ENCODE assay signal across 27 mouse cellular contexts in the genomic region with DNA sequence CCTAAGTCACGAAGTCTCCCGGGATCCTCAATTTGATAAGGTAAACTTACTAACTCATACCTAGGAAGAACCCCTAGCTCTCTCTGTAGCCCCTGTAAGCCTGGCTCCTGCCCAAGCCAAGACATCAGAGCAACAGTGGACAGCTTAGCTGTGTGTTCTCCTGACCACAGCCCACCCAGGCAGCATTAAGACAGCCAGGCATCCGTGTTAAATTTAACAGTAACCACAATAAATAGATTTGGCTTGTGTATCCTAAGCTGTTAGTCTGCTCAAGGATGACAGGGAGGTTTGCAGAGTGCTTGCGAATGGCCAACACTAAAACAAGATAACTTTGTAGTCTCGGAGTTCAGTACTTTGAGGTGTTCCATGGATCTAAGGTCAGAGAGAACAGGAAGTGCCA.
DNase-seq lines count a peak whose midpoint lies in the region; ATAC-seq lines count a peak whose summit lies in the region.
"Had no signal": no experiment of that assay in that cellular context is flagged by ENCODE, and none has a peak within 500 bp of the region (broad histone marks: within the 10 kb centered on the region; RNA-seq: fewer than 3 reads in every experiment).

No protein-coding gene starts in this region.

- H3K9me3 ChIP-seq in embryonic facial prominence, embryonic 13.5 days = no peaks in the 10 kb centered on the region
- H3K9me3 ChIP-seq in embryonic facial prominence, embryonic 10.5 days = no peaks in the 10 kb centered on the region
- no peaks in the 10 kb centered on the region for H3K9me3 ChIP-seq in intestine, embryonic 14.5 days (ENCODE audit: control insufficient read depth, low read length)
- H3K9me3 ChIP-seq in intestine, embryonic 16.5 days (ENCODE audit: control insufficient read depth, low read length) = no peaks in the 10 kb centered on the region
- no peaks in the 10 kb centered on the region for H3K9me3 ChIP-seq in midbrain, embryonic 10.5 days (replicated peaks)
- H3K9me3 ChIP-seq in midbrain, embryonic 13.5 days = no peaks in the 10 kb centered on the region
- H3K9me3 ChIP-seq in limb, embryonic 10.5 days (replicated peaks) = no peaks in the 10 kb centered on the region
- H3K9me3 ChIP-seq: heart, embryonic 12.5 days; limb, embryonic 15.5 days; liver, embryonic 13.5 days; neural tube, embryonic 13.5 days had no signal

- H3K27me3 ChIP-seq in embryonic facial prominence, embryonic 13.5 days = no peaks in the 10 kb centered on the region
- H3K27me3 ChIP-seq in embryonic facial prominence, embryonic 10.5 days (replicated peaks; ENCODE audit: low read depth, poor library complexity, severe bottlenecking) = peaks cover 21% of the 10 kb centered on the region
- H3K27me3 ChIP-seq in intestine, embryonic 14.5 days (replicated peaks; ENCODE audit: control insufficient read depth, insufficient read depth, low read length) = 0 out of 2 replicates have a peak, but pooled peaks cover 3% of the 10 kb centered on the region
- H3K27me3 ChIP-seq in intestine, embryonic 16.5 days (replicated peaks; ENCODE audit: control insufficient read depth, insufficient read depth, low read length) = no peaks in the 10 kb centered on the region
- no peaks in the 10 kb centered on the region for H3K27me3 ChIP-seq in midbrain, embryonic 10.5 days (ENCODE audit: low read depth, poor library complexity, severe bottlenecking)
- no peaks in the 10 kb centered on the region for H3K27me3 ChIP-seq in midbrain, embryonic 13.5 days
- no peaks in the 10 kb centered on the region for H3K27me3 ChIP-seq in limb, embryonic 10.5 days (ENCODE audit: low read depth, poor library complexity, severe bottlenecking)
- H3K27me3 ChIP-seq: limb, embryonic 15.5 days; liver, embryonic 13.5 days; megakaryocyte, embryonic 14.5 days; neural tube, embryonic 13.5 days had no signal

- H3K4me1 ChIP-seq in embryonic facial prominence, embryonic 13.5 days = peaks cover 35% of the 10 kb centered on the region
- peaks cover 39% of the 10 kb centered on the region for H3K4me1 ChIP-seq in embryonic facial prominence, embryonic 10.5 days
- 0 out of 2 replicates have a peak, but pooled peaks cover 2% of the 10 kb centered on the region for H3K4me1 ChIP-seq in intestine, embryonic 14.5 days (replicated peaks; ENCODE audit: control insufficient read depth, insufficient read depth, low read length)
- H3K4me1 ChIP-seq in intestine, embryonic 16.5 days (ENCODE audit: control insufficient read depth, insufficient read depth, low read length) = peaks cover 5% of the 10 kb centered on the region; the same call in 1 of the 2 replicates
- H3K4me1 ChIP-seq in midbrain, embryonic 10.5 days = peaks cover 67% of the 10 kb centered on the region
- peaks cover 44% of the 10 kb centered on the region for H3K4me1 ChIP-seq in midbrain, embryonic 13.5 days (replicated peaks)
- H3K4me1 ChIP-seq in limb, embryonic 10.5 days = peaks cover 45% of the 10 kb centered on the region
- H3K4me1 ChIP-seq: liver, embryonic 13.5 days; megakaryocyte, embryonic 14.5 days had no signal

- no peak overlapping the region for H3K9ac ChIP-seq in embryonic facial prominence, embryonic 13.5 days
- no peak overlapping the region for H3K9ac ChIP-seq in intestine, embryonic 14.5 days (ENCODE audit: low read length)
- no peak overlapping the region for H3K9ac ChIP-seq in intestine, embryonic 16.5 days (ENCODE audit: low read depth, low read length)
- H3K9ac ChIP-seq in midbrain, embryonic 13.5 days (replicated peaks) = no peak overlapping the region
- H3K9ac ChIP-seq: heart, embryonic 12.5 days; hindbrain, embryonic 14.5 days; limb, embryonic 15.5 days; liver, embryonic 13.5 days; neural tube, embryonic 13.5 days had no signal

- no peak for ATAC-seq in embryonic facial prominence, embryonic 13.5 days (ENCODE audit: insufficient number of reproducible peaks, insufficient read depth, low FRiP score, low TSS enrichment, low read depth)
- ATAC-seq in intestine, embryonic 14.5 days (replicated peaks; ENCODE audit: low FRiP score, low TSS enrichment, low read depth) = no peak
- ATAC-seq in intestine, embryonic 16.5 days = no peak
- no peak for ATAC-seq in midbrain, embryonic 13.5 days
- ATAC-seq: forebrain, embryonic 14.5 days; lung, postnatal 0 days had no signal

- H3K4me2 ChIP-seq in embryonic facial prominence, embryonic 13.5 days = no peak overlapping the region
- H3K4me2 ChIP-seq in intestine, embryonic 14.5 days (ENCODE audit: low read length) = no peak overlapping the region
- no peak overlapping the region for H3K4me2 ChIP-seq in intestine, embryonic 16.5 days (ENCODE audit: low read depth, low read length)
- no peak overlapping the region for H3K4me2 ChIP-seq in midbrain, embryonic 13.5 days (replicated peaks)
- H3K4me2 ChIP-seq: heart, embryonic 12.5 days; hindbrain, embryonic 14.5 days; limb, embryonic 15.5 days; liver, embryonic 13.5 days; neural tube, embryonic 13.5 days had no signal

- H3K27ac ChIP-seq in embryonic facial prominence, embryonic 13.5 days = peak overlapping the region; percentile 58; the same call in 1 of the 2 replicates
- no peak overlapping the region for H3K27ac ChIP-seq in embryonic facial prominence, embryonic 10.5 days (replicated peaks)
- no peak overlapping the region for H3K27ac ChIP-seq in intestine, embryonic 14.5 days (ENCODE audit: low read depth)
- H3K27ac ChIP-seq in intestine, embryonic 16.5 days (ENCODE audit: low read length) = no peak overlapping the region; the same call in 1 of the 2 replicates
- peak overlapping the region; percentile 83 for H3K27ac ChIP-seq in midbrain, embryonic 10.5 days (replicated peaks)
- no peak overlapping the region for H3K27ac ChIP-seq in midbrain, embryonic 13.5 days
- H3K27ac ChIP-seq in limb, embryonic 10.5 days = peak overlapping the region; percentile 36; the same call in 1 of the 2 replicates
- H3K27ac ChIP-seq: gastrocnemius, adult 2 months; heart, adult 2 months; hindbrain, embryonic 14.5 days; layer of hippocampus, adult 2 months; left cerebral cortex, adult 2 months; limb, embryonic 15.5 days; liver, embryonic 13.5 days; neural tube, embryonic 13.5 days had no signal

- no peaks in the 10 kb centered on the region for H3K36me3 ChIP-seq in embryonic facial prominence, embryonic 13.5 days
- no peaks in the 10 kb centered on the region for H3K36me3 ChIP-seq in embryonic facial prominence, embryonic 10.5 days (replicated peaks)
- no peaks in the 10 kb centered on the region for H3K36me3 ChIP-seq in intestine, embryonic 14.5 days (ENCODE audit: control insufficient read depth, insufficient read depth, low read length)
- H3K36me3 ChIP-seq in intestine, embryonic 16.5 days (ENCODE audit: control insufficient read depth, insufficient read depth, low read length) = no peaks in the 10 kb centered on the region
- H3K36me3 ChIP-seq in midbrain, embryonic 10.5 days = no peaks in the 10 kb centered on the region
- H3K36me3 ChIP-seq in midbrain, embryonic 13.5 days = no peaks in the 10 kb centered on the region
- H3K36me3 ChIP-seq in limb, embryonic 10.5 days = no peaks in the 10 kb centered on the region
- H3K36me3 ChIP-seq: heart, embryonic 12.5 days; limb, embryonic 15.5 days; liver, embryonic 13.5 days; neural tube, embryonic 13.5 days had no signal

- H3K4me3 ChIP-seq in embryonic facial prominence, embryonic 13.5 days = no peak overlapping the region
- H3K4me3 ChIP-seq in embryonic facial prominence, embryonic 10.5 days = no peak overlapping the region
- H3K4me3 ChIP-seq in intestine, embryonic 14.5 days (ENCODE audit: low read depth, low read length) = no peak overlapping the region
- no peak overlapping the region for H3K4me3 ChIP-seq in intestine, embryonic 16.5 days (ENCODE audit: low read length)
- no peak overlapping the region for H3K4me3 ChIP-seq in midbrain, embryonic 10.5 days
- no peak overlapping the region for H3K4me3 ChIP-seq in midbrain, embryonic 13.5 days (replicated peaks)
- H3K4me3 ChIP-seq in limb, embryonic 10.5 days = no peak overlapping the region
- H3K4me3 ChIP-seq: gastrocnemius, adult 2 months; heart, adult 2 months; heart, embryonic 12.5 days; layer of hippocampus, adult 2 months; left cerebral cortex, adult 2 months; limb, embryonic 15.5 days; liver, embryonic 13.5 days; megakaryocyte, embryonic 14.5 days; neural tube, embryonic 13.5 days had no signal

- WGBS in embryonic facial prominence, embryonic 13.5 days = 44% methylated on average over 5 of the region's 5 CpGs
- WGBS in embryonic facial prominence, embryonic 10.5 days = 63% methylated on average over 5 of the region's 5 CpGs
- WGBS in intestine, embryonic 14.5 days = 25% methylated on average over 5 of the region's 5 CpGs
- WGBS in intestine, embryonic 16.5 days = 32% methylated on average over 5 of the region's 5 CpGs
- 61% methylated on average over 5 of the region's 5 CpGs for WGBS in midbrain, embryonic 10.5 days
- 69% methylated on average over 5 of the region's 5 CpGs for WGBS in midbrain, embryonic 13.5 days
- 34% methylated on average over 5 of the region's 5 CpGs for WGBS in limb, embryonic 10.5 days

- DNase-seq in embryonic facial prominence, embryonic 10.5 days (ENCODE audit: low spot score) = no peak
- peak; percentile 64 for DNase-seq in intestine, embryonic 14.5 days (ENCODE audit: low spot score)
- DNase-seq in midbrain, embryonic 10.5 days (ENCODE audit: low spot score) = no peak
- DNase-seq in limb, embryonic 10.5 days (ENCODE audit: low spot score) = no peak
- DNase-seq: adrenal gland, postnatal 14 days; cerebellum, adult 11 months; cerebellum, postnatal 25 days; gastrocnemius, adult 2 months; gastrocnemius, postnatal 36 days; heart, adult 2 months; kidney, adult 2 months; kidney, postnatal 25 days; liver, embryonic 13.5 days; lung, adult 18-20 months; lung, postnatal 4 days had no signal

Comparison
In these comparisons a context has a peak if more than half of its experiments do, and no peak if none do; other contexts are left out.
1. H3K27ac ChIP-seq: peak in embryonic facial prominence, embryonic 13.5 days (single experiment), midbrain, embryonic 10.5 days (single experiment) and limb, embryonic 10.5 days (single experiment); none in embryonic facial prominence, embryonic 10.5 days (single experiment), intestine, embryonic 14.5 days (single experiment), intestine, embryonic 16.5 days (single experiment) and midbrain, embryonic 13.5 days (single experiment).